In the genomic region with DNA sequence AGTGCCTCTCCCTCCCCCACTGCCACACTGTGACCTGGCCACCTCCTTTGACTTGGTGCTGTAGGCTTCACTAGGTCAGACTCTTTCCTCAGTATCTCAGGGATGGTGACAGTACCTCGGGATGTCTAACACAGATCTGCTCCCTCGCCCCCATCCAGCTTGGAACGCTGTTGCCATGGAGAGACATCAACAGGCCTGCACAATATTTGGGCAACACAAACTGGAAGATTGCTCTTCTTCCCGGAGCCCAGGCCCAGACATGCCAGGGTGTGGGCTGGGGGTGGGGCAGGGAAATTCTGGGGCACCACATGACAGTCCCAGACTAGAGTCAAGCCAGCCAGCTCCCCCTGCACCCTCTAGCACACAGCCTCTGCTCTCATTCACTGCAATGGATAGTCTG, we compare ENCODE assay signal across 22 mouse cellular contexts.
DNase-seq lines count a peak whose midpoint lies in the region; ATAC-seq and TF ChIP-seq lines count a peak whose summit lies in the region.
"Had no signal": no experiment of that assay in that cellular context is flagged by ENCODE, and none has a peak within 500 bp of the region (broad histone marks: within the 10 kb centered on the region; RNA-seq: fewer than 3 reads in every experiment).

No protein-coding gene starts in this region.

- no peak overlapping the region for H3K4me3 ChIP-seq in gastrocnemius, adult 2 months
- no peak overlapping the region for H3K4me3 ChIP-seq in heart, embryonic 12.5 days
- H3K4me3 ChIP-seq: erythroblast, embryonic 14.5 days; forebrain, embryonic 15.5 days; midbrain, embryonic 10.5 days; stomach, embryonic 15.5 days had no signal

- no peaks in the 10 kb centered on the region for H3K9me3 ChIP-seq in heart, embryonic 12.5 days (replicated peaks)
- H3K9me3 ChIP-seq: forebrain, embryonic 15.5 days; G1E; midbrain, embryonic 10.5 days; stomach, embryonic 15.5 days had no signal

- 40% methylated on average over 4 of the region's 4 CpGs for WGBS in heart, embryonic 12.5 days

- H3K36me3 ChIP-seq in heart, embryonic 12.5 days, result no peaks in the 10 kb centered on the region
- H3K36me3 ChIP-seq: forebrain, embryonic 15.5 days; G1E; midbrain, embryonic 10.5 days; stomach, embryonic 15.5 days had no signal

- peaks cover 23% of the 10 kb centered on the region for H3K4me1 ChIP-seq in heart, embryonic 12.5 days (replicated peaks)
- H3K4me1 ChIP-seq: forebrain, embryonic 15.5 days; midbrain, embryonic 10.5 days; stomach, embryonic 15.5 days had no signal

- intact Hi-C loops in gastrocnemius, adult 2 months (cut with DNase I), result no loop called here
- intact Hi-C loops in gastrocnemius, postnatal 36 days (cut with DNase I), result no loop called here

- H3K9ac ChIP-seq in heart, embryonic 12.5 days, result peak overlapping the region; percentile 33; the same call in 1 of the 2 replicates
- H3K9ac ChIP-seq: forebrain, embryonic 15.5 days; stomach, embryonic 15.5 days had no signal

- H3K27me3 ChIP-seq in heart, embryonic 12.5 days (replicated peaks), result no peaks in the 10 kb centered on the region
- H3K27me3 ChIP-seq: forebrain, embryonic 15.5 days; stomach, embryonic 15.5 days had no signal

- no peak overlapping the region for H3K4me2 ChIP-seq in heart, embryonic 12.5 days
- H3K4me2 ChIP-seq: forebrain, embryonic 15.5 days; stomach, embryonic 15.5 days had no signal

- 0 out of 2 replicates have a peak, but pooled peaks have one; percentile 19 for ATAC-seq in heart, embryonic 12.5 days (ENCODE audit: insufficient number of reproducible peaks, low FRiP score)
- ATAC-seq: forebrain, embryonic 15.5 days; inflammation-experienced regulatory T-cells, adult 6 months had no signal

- TF ChIP-seq CTCF in gastrocnemius, adult 2 months (IDR thresholded peaks at IDR 0.05), result no peak

- DNase-seq in gastrocnemius, adult 2 months, result peak; percentile 53
- DNase-seq in gastrocnemius, postnatal 36 days, result no peak
- DNase-seq in MN1 (ENCODE audit: low spot score), result peak; percentile 37
- DNase-seq in heart, postnatal 4 days, result peak; percentile 66
- DNase-seq in testis, postnatal 14 days (ENCODE audit: low spot score), result no peak
- DNase-seq in cerebellum, postnatal 4 days (ENCODE audit: low spot score in 2 of 2), result no peak
- DNase-seq: adrenal gland, postnatal 25 days; cerebellum, adult 11-12 months; cerebellum, postnatal 14 days; kidney, adult 2 months; kidney, postnatal 10 days; liver; right cerebral cortex, postnatal 25 days; thymus, postnatal 14 days had no signal

- H3K27ac ChIP-seq in gastrocnemius, adult 2 months, result peak overlapping the region; percentile 46
- peak overlapping the region; percentile 46; the same call in 1 of the 2 replicates for H3K27ac ChIP-seq in heart, embryonic 12.5 days (ENCODE audit: poor library complexity, severe bottlenecking)
- H3K27ac ChIP-seq: forebrain, embryonic 15.5 days; macrophage; midbrain, embryonic 10.5 days; stomach, embryonic 15.5 days had no signal

Comparison
In these comparisons a context has a peak if more than half of its experiments do, and no peak if none do; other contexts are left out.
1. DNase-seq: peak in gastrocnemius, adult 2 months (single experiment), MN1 (single experiment) and heart, postnatal 4 days (single experiment); none in gastrocnemius, postnatal 36 days (0 of 2), testis, postnatal 14 days (single experiment) and cerebellum, postnatal 4 days (0 of 2).